Mouse (Mus musculus) left cerebral cortex, adult 11 months (tissue): Measurements from ENCODE around the gene C2cd2l.
"Not testable (repeated sequence)": the region's sequence is repeated elsewhere in the genome, so short reads cannot be mapped to it uniquely, and the experiment has no call there.

Experiments used
- DNase-seq: peaks from one replicate; pipeline ENCODE4 v3.0.0; 2022; ENCODE audit warnings: low spot score

Gene C2cd2l

DNA sequence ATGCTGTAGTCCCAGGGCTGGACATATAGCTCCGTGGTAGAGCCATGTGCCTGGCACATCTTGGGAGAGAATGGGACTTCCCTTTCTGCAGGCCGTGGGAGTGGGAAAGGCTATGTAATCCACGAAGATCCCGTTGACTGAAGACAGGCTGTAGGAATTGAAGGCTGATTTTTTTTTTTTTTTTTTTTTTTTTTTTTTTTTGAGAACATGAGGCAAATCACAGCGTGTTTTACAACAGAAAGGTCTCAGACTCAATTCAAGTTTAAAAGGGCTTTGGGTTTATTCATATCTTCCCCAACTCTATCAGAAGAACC, 16.0 kb upstream of the C2cd2l start:
- DNase-seq = no peak

GRCm38 (mm10) chr9:44335331-44336092, 15.4 kb upstream of the C2cd2l start:
- no peak for DNase-seq

- DNase-seq = peak; percentile 99
Observed at GRCm38 (mm10) chr9:44334396-44335330, 14.6 kb upstream of the C2cd2l start, which contains the start of gene H2afx. Gene H2afx, plus strand, starts transcription at chr9:44334694.

DNA sequence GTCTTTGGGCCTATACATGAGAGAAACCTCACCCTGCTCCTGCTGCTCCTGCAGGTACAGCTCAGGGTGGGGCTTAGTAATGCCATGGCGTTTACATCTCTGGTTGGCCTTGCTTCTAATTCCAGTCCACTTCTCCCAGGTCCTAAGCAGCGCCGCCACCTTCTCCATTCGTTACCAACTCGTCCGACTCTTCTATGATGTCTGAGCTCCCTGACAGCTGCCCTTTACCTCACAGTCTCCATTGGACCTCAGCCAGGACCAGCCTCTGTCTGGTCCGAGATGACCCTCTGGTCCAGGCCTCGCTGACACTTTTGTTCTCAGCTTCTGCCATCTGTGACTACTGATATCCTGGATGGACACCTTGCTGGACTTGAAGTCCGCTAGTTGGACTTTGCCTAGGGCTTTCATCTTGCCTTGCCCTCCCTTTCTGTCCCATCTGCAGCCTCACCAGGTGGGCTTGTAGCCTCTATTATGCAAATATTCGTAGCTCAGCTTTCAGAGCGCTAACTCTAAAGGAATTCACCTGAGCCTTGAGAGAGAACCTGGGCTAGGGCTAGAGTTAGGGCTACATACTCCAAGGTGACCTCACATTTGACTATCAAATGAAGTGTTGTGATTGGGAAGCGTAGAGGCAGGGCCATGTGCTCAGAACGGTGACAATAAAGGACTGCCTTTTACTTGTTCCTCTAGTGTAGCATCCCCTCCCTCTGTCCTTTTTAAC, 13.0 kb upstream of the C2cd2l start:
- no peak for DNase-seq

GRCm38 (mm10) chr9:44330736-44331135, 10.7 kb upstream of the C2cd2l start:
- no peak for DNase-seq

- DNase-seq = no peak
Observed at GRCm38 (mm10) chr9:44327926-44328325, 7.8 kb upstream of the C2cd2l start.

- DNase-seq = no peak
Observed at GRCm38 (mm10) chr9:44327064-44327711, 7.1 kb upstream of the C2cd2l start.

- peak; percentile 83 for DNase-seq
Observed at GRCm38 (mm10) chr9:44326371-44327063, 6.4 kb upstream of the C2cd2l start.

GRCm38 (mm10) chr9:44325768-44326370, 5.8 kb upstream of the C2cd2l start, which contains the start of gene Dpagt1:
Gene Dpagt1, plus strand, starts transcription at chr9:44326019.
- peak; percentile 58 for DNase-seq

GRCm38 (mm10) chr9:44325032-44325767, 5.1 kb upstream of the C2cd2l start:
- not testable (repeated sequence) for DNase-seq

GRCm38 (mm10) chr9:44324147-44324546, 4.1 kb upstream of the C2cd2l start:
- no peak for DNase-seq

DNA sequence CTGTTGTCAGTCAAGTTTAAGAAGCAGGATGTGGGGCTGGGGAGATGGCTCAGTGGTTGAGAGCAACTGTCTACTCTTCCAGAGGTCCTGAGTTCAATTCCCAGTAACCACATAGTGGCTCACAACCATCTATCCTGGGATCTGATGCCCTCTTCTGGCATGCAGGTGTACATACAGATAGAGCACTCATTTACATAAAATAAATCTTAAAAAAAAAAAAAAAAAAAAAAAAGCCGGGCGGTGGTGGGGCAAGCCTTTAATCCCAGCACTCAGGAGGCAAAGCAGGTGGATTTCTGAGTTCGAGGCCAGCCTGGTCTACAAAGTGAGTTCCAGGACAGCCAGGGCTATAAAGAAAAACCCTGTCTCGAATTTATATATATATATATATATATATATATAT, 3.6 kb upstream of the C2cd2l start:
- not testable (repeated sequence) for DNase-seq

GRCm38 (mm10) chr9:44320799-44321133, 681 bp upstream of the C2cd2l start:
- DNase-seq = peak; percentile 65

GRCm38 (mm10) chr9:44319105-44319886, 789 bp downstream of the C2cd2l start:
- DNase-seq = no peak

DNA sequence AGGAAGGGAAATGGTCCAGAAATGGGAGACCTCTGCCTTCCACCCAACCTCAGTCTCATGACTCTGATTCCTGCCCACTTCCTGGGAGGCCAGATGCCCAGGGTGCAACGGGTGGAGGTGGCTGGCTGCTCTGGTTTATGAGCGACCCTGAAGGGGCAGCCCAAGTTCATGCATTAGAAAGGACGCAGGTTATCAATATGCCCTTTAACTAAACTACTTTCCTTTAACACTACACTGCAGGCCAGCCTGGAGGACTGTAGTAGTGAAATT, 1.3 kb downstream of the C2cd2l start:
- no peak for DNase-seq

- DNase-seq = no peak
Observed at GRCm38 (mm10) chr9:44318076-44318825, 1.8 kb downstream of the C2cd2l start.

DNA sequence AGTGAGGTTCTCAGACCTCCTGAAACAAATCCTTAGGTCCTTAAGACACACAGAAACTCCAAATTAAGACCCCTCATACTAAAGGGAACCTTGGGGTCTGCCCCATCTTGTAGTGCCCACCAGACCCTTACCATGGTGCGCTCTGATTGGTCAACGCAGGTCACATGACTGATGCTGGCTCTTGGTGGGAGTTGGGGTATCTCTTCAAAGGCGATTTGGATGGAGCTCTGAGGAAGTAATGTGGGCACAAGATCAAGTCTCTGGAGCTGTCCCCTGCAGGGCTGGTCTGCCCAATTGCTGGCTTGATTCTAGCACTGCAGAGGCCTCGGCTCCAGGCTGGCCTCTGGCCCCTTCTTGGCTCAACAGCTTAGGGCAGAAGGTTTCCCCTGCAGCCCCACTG, 2.6 kb downstream of the C2cd2l start:
- no peak for DNase-seq

- no peak for DNase-seq
Observed at GRCm38 (mm10) chr9:44314910-44315309, 5.2 kb downstream of the C2cd2l start.

DNA sequence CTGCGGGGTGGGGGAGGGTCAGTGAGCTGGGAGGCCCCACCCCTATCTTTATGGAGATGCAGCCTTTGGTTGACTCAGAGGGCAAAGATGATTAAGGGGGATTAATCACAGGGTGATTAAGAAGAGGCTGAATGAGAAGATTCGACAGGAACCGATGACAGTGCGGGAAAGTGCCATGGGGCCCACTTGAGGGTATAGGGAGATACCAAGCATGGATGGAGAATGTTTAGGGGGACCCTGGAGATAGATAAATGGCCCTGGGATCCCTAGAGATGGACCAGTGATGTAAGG, 5.9 kb downstream of the C2cd2l start:
- DNase-seq = no peak
